Mouse (Mus musculus): ENCODE measurements around the gene Cap2. TPM values are rescaled to one million over a fixed set of nuclear protein-coding genes. Genes with fewer than 3 reads are reported as not detected.

The Cap2 gene
- total and polyA plus RNA-seq, 2 experiments from 2014 or later, result 13.1 to 21.9 TPM

DNA sequence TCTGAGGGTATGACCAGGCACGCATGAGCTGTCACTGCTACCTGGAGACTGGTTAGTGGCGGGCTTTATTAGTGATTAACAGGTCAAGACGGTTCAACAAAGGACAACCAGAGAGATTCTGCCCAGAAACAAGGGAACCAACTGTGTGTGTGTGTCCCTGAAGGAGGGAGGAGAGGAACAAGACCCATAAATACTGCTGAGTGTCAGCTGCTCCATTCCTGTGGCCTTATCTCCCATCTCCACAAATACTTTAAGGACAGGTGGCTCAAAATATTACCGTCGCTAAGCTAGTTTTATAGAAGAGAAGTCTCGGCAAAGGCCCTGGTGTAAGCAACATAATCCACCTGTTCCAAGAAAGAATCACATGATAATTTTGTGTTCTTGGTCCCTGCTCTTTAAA, 127.7 kb downstream of the Cap2 start:
- H3K27me3 ChIP-seq (ENCODE audit: insufficient read depth, low read length), result no peaks in the 10 kb centered on the region
- H3K4me1 ChIP-seq (ENCODE audit: insufficient read depth, low read length), result peaks cover 4% of the 10 kb centered on the region; the same call in 1 of the 2 replicates
- no peak overlapping the region for H3K9ac ChIP-seq (replicated peaks; ENCODE audit: low read length, poor library complexity, severe bottlenecking)
- no peak overlapping the region for H3K4me3 ChIP-seq (ENCODE audit: low read depth, low read length)
- ATAC-seq (ENCODE audit: low FRiP score) (no peak), DNase-seq (ENCODE audit: low spot score) (no peak)
- no peak for TF ChIP-seq CTCF (IDR thresholded peaks at IDR 0.05)
- H3K27ac ChIP-seq (ENCODE audit: low read depth, low read length), result no peak overlapping the region
- no peak overlapping the region for H3K4me2 ChIP-seq (ENCODE audit: low read depth, low read length, poor library complexity, severe bottlenecking)
- H3K36me3 ChIP-seq (ENCODE audit: insufficient read depth, low read length), result no peaks in the 10 kb centered on the region
- H3K9me3 ChIP-seq (ENCODE audit: low read length), result no peaks in the 10 kb centered on the region
- WGBS, result 86% methylated on average over 6 of the region's 6 CpGs

DNA sequence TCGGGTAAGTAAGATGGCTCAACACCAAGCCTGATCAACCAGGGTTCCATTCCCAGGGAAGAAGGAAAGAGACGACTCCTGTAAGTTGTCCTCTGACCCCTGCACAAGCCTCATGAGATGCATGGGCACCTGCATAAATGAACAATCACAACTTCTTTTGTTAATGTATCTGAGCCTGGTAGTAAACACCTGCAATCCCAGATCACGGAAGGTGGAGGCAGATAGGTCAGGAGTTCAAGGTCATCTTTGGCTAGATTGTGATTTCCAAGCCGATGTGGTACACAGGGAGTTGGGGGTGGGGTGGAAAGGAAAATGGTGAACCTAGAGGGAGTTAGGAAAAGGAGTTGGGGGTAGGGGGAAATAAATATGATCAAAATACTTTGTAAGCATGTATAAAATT, 131.1 kb downstream of the Cap2 start:
- Histone ChIP-seq H3K4me3 (ENCODE audit: low read depth, low read length) (no peak overlapping the region), H3K27me3 (ENCODE audit: insufficient read depth, low read length) (no peaks in the 10 kb centered on the region), H3K4me2 (ENCODE audit: low read depth, low read length, poor library complexity, severe bottlenecking) (no peak overlapping the region), H3K36me3 (ENCODE audit: insufficient read depth, low read length) (no peaks in the 10 kb centered on the region), H3K9me3 (ENCODE audit: low read length) (no peaks in the 10 kb centered on the region), H3K9ac (replicated peaks; ENCODE audit: low read length, poor library complexity, severe bottlenecking) (no peak overlapping the region), H3K27ac (ENCODE audit: low read depth, low read length) (peak overlapping the region; percentile 87), H3K4me1 (ENCODE audit: insufficient read depth, low read length) (peaks cover 4% of the 10 kb centered on the region; the same call in 1 of the 2 replicates)
- no peak for ATAC-seq (ENCODE audit: low FRiP score)
- no peak for DNase-seq (ENCODE audit: low spot score)
- no peak for TF ChIP-seq CTCF (IDR thresholded peaks at IDR 0.05)
- 62% methylated on average over 4 of the region's 4 CpGs for WGBS

DNA sequence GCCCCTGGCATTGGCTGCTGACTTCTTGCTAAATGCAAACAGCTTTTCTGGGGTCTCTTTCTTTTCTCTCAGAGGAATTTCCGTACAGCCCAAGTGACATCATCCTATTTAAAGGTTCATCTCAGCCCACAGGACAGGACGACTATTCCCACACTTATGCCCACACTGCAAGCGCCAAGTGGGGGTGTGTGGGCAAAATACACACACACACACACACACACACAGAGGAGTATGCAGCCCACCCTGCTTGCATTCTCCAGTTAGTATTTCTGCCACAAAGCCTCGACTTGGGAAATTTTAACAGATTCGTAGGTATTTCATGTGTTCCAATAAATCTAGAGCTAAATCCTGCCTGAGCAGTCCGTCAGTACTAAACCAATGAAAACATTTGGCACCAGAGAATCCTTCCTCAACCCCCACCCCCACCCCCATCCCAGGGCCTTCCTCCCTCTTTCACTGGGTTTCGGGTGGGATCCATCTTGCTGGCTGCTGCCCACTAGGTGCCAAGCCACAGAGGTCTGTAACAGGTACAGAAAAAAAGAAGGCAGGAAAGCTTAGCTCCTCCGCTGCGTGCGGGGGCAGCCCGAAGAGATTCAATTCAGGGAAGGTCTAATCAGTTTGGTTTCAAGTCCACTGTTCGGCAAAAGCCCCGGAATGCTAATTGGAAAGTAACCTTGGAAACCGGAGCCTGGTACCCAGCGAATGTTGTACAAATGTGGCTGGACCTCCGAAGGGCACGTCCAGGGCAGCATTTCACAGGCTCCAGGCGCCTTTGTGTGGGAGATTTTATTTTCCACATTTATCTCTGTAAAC, 131.9 kb downstream of the Cap2 start:
- WGBS, result 9% methylated on average over 18 of the region's 18 CpGs
- peak; percentile 85 for DNase-seq (ENCODE audit: low spot score)
- no peaks in the 10 kb centered on the region for H3K36me3 ChIP-seq (ENCODE audit: insufficient read depth, low read length)
- peak overlapping the region; percentile 87 for H3K27ac ChIP-seq (ENCODE audit: low read depth, low read length)
- H3K27me3 ChIP-seq (ENCODE audit: insufficient read depth, low read length), result no peaks in the 10 kb centered on the region
- peak overlapping the region; percentile 54 for H3K9ac ChIP-seq (replicated peaks; ENCODE audit: low read length, poor library complexity, severe bottlenecking)
- H3K4me2 ChIP-seq (ENCODE audit: low read depth, low read length, poor library complexity, severe bottlenecking), result peak overlapping the region; percentile 26; the same call in 1 of the 2 replicates
- H3K9me3 ChIP-seq (ENCODE audit: low read length), result no peaks in the 10 kb centered on the region
- H3K4me3 ChIP-seq (ENCODE audit: low read depth, low read length), result no peak overlapping the region
- no peaks in the 10 kb centered on the region for H3K4me1 ChIP-seq (ENCODE audit: insufficient read depth, low read length)
- TF ChIP-seq CTCF (IDR thresholded peaks at IDR 0.05), result no peak; the same call in 1 of the 2 replicates
- ATAC-seq (ENCODE audit: low FRiP score), result peak; percentile 86

DNA sequence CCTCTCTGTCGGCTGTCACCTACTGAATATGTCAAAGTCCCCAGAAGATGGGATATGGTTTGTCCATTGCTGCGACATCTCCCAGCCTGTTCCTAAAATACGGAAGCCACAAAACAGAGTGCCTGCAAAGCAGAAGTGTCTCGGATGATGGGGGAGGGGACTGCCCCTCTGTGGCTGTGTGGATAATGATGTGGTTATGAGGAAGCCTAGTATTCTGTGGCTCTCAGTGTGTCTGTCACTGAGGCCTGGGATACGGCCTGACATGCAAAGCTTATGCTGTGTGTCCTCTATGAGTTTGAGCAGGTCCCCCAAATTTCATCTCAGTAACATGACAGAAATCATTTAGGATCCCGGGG, 132.5 kb downstream of the Cap2 start:
- peak overlapping the region; percentile 87 for H3K27ac ChIP-seq (ENCODE audit: low read depth, low read length)
- H3K4me1 ChIP-seq (ENCODE audit: insufficient read depth, low read length), result no peaks in the 10 kb centered on the region
- H3K4me2 ChIP-seq (ENCODE audit: low read depth, low read length, poor library complexity, severe bottlenecking), result no peak overlapping the region
- H3K4me3 ChIP-seq (ENCODE audit: low read depth, low read length), result no peak overlapping the region
- H3K27me3 ChIP-seq (ENCODE audit: insufficient read depth, low read length), result no peaks in the 10 kb centered on the region
- no peaks in the 10 kb centered on the region for H3K9me3 ChIP-seq (ENCODE audit: low read length)
- no peak overlapping the region; the same call in 1 of the 2 replicates for H3K9ac ChIP-seq (replicated peaks; ENCODE audit: low read length, poor library complexity, severe bottlenecking)
- H3K36me3 ChIP-seq (ENCODE audit: insufficient read depth, low read length), result no peaks in the 10 kb centered on the region
- no peak for DNase-seq (ENCODE audit: low spot score)
- 20% methylated on average over 6 of the region's 6 CpGs for WGBS
- peak; percentile 64; the same call in 1 of the 2 replicates for ATAC-seq (ENCODE audit: low FRiP score)
- no peak; the same call in 1 of the 2 replicates for TF ChIP-seq CTCF (IDR thresholded peaks at IDR 0.05)

DNA sequence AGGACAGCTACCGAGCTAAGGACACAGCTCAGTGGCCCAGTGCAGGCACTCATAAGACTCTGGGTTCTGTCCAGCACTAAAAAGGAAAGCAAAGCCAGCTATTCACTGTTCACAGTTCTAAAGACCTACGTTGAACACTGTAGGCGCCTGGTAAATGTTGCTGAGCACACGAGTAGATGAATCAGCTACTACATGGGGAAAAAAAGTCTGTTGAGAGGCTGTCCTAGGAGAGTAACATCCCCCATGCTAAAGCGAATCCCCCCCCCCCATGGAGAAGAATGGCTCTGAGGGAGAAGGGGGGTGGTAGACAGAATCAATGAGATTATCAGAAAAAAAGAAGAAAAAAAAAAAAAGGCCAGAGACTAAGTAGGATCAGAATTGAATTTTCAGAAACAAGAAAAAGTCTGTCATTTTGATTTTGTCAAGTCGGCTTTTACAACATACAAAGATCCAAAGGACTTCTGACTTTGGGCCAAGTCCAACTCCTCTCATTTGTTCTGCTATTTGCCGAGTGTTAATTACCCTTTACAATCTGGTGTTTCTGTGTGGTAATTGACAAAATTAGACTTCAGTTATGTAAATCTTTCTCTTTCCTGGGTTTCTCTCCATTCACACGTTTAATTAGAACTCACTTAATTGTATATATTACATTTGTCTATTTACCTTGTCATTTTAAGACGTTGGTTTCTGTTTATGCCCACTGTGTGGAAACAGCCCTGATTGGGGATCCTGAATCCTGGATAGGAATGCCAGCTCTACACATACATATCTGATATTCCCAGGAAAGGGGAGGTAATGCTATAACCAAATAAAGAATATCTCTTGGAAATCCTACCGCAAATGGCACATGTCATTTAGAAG, 139.2 kb downstream of the Cap2 start:
- Histone ChIP-seq H3K27ac (ENCODE audit: low read depth, low read length) (no peak overlapping the region), H3K36me3 (ENCODE audit: insufficient read depth, low read length) (no peaks in the 10 kb centered on the region), H3K9ac (replicated peaks; ENCODE audit: low read length, poor library complexity, severe bottlenecking) (no peak overlapping the region), H3K4me3 (ENCODE audit: low read depth, low read length) (no peak overlapping the region), H3K9me3 (ENCODE audit: low read length) (0 out of 2 replicates have a peak, but pooled peaks cover 3% of the 10 kb centered on the region), H3K27me3 (ENCODE audit: insufficient read depth, low read length) (no peaks in the 10 kb centered on the region), H3K4me2 (ENCODE audit: low read depth, low read length, poor library complexity, severe bottlenecking) (no peak overlapping the region), H3K4me1 (ENCODE audit: insufficient read depth, low read length) (no peaks in the 10 kb centered on the region)
- no peak for ATAC-seq (ENCODE audit: low FRiP score)
- TF ChIP-seq CTCF (IDR thresholded peaks at IDR 0.05), result no peak
- DNase-seq (ENCODE audit: low spot score), result no peak
- WGBS, result 74% methylated on average over 10 of the region's 10 CpGs

Data from midbrain, postnatal 0 days (tissue).